Mouse (Mus musculus) thymus, adult 2 months (tissue): ENCODE results near the gene Borcs8.

Source experiments
- CTCF ChIP-seq: fragments of 200-500 bp; IDR thresholded peaks from 2 replicates; pipeline ENCODE4 v1.5.1; 2012; ENCODE audit warnings: mild to moderate bottlenecking, control low read depth, low read length, moderate library complexity, borderline replicate concordance; ENCODE audit not compliant: control insufficient read depth, poor library complexity, insufficient read depth; ENCODE audit errors: extremely low read depth
- POLR2A ChIP-seq: fragments of 200-500 bp; IDR thresholded peaks from 2 replicates; pipeline ENCODE4 v1.6.1; 2012; ENCODE audit warnings: mild to moderate bottlenecking, low read length, control low read depth, moderate library complexity; ENCODE audit not compliant: control insufficient read depth, poor library complexity, insufficient read depth; ENCODE audit errors: extremely low read depth

DNA sequence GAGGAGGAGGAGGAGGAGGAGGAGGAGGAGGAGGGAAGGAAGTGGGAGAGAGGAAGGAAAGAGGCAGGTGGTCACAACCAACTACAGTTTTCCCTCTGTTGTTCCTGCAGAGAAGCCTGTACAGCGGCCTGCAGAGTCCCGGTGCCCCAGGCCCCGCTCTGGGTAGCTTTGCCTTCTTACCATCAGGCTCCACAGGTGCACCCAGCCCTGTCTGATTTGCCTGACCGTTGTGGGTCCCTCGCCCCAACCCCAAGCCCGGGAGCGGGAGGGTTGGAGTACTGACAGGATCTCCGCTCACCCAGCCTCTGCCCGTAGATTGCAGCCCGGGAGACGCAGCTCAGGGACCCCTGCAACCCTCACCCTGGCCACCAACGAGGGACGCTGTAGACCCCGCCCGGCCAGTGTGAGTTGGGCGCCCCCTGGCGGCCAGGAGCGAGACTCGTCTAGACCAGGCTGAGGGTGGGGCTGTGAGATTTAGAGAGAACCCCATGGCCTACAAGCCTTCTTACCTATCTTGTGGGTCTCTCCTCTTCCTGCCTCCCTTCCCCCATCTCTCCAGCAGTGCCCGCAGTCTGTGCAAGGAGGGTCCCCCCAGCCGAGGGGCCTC is 27.3 kb downstream of the Borcs8 start:
- TF ChIP-seq CTCF (peak; percentile 98), POLR2A (no peak)
